Mouse (Mus musculus) left cerebral cortex, adult 18-20 months (tissue): ENCODE results near the gene Mkrn2. TPM values are rescaled to one million over a fixed set of nuclear protein-coding genes. Genes with fewer than 3 reads are reported as not detected.

Experiments used
- total RNA-seq, 2 experiments: library from RNA; stranded (reverse); gene quantifications; 2 replicates each; pipeline ENCODE4 v1.2.3; 2021

Mkrn2 gene
- total RNA-seq, 2 experiments from 2014 or later, result 35.7 to 38.3 TPM

Other genes starting within 250 kb of the Mkrn2 start
- 1 to 10 TPM; 8.8 to 10.0 TPM for gene Pparg, start 241.0 kb upstream of the Mkrn2 start, total RNA-seq
- 10 to 100 TPM; 23.5 to 24.8 TPM for gene Tsen2, start 57.2 kb upstream of the Mkrn2 start, total RNA-seq
- not detected for gene Mkrn2os, start 9.3 kb upstream of the Mkrn2 start, total RNA-seq
- gene Raf1, start 74.7 kb downstream of the Mkrn2 start, total RNA-seq, result 10 to 100 TPM; 79.3 to 88.2 TPM
- 1 to 10 TPM in 1 of 2 experiments, under 1 TPM in 1; 0.56 to 4.8 TPM for gene Tmem40, start 160.5 kb downstream of the Mkrn2 start, total RNA-seq
- gene Cand2, start 172.6 kb downstream of the Mkrn2 start, total RNA-seq, result 1 to 10 TPM; 2.0 to 2.4 TPM
- gene Rpl32, start 206.8 kb downstream of the Mkrn2 start, total RNA-seq, result 100 to 1,000 TPM; 512 to 513 TPM
- 1 to 10 TPM; 4.9 to 5.5 TPM for gene Efcab12, start 236.5 kb downstream of the Mkrn2 start, total RNA-seq